Mouse (Mus musculus): ENCODE measurements around the gene 1700028P14Rik. TPM values are rescaled to one million over a fixed set of nuclear protein-coding genes. Genes with fewer than 3 reads are reported as not detected.

The 1700028P14Rik gene
- polyA plus RNA-seq, 1 experiment from 2014 or later: 0.92 TPM

DNA sequence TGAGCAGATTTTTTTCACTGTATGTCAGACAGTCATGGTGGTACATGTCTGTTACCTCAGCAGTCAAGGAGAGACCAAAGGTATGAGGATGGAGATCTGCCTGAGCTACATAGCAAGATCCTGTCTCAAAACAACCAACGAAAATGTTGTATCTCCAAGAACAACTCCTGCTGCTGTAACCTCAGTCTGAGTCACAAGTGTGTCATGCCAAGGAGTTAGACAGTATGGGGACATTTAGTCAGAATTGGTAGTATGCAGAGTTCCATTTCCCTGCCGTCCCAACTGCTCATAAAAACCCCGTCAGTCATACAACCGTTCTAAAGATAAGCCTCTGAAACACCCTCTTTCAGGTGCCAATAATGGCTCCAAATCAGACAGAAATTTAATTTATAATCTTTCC lies 130.8 kb downstream of the 1700028P14Rik start:
- Histone ChIP-seq H3K27me3 (no peaks in the 10 kb centered on the region), H3K27ac (no peak overlapping the region), H3K4me3 (no peak overlapping the region), H3K4me2 (no peak overlapping the region), H3K9me3 (no peaks in the 10 kb centered on the region), H3K36me3 (no peaks in the 10 kb centered on the region), H3K4me1 (no peaks in the 10 kb centered on the region), H3K9ac (no peak overlapping the region)
- WGBS: 76% methylated on average over 4 of the region's 4 CpGs
- no peak for ATAC-seq (ENCODE audit: borderline replicate concordance, extremely low read depth, low FRiP score, low TSS enrichment)

GRCm38 (mm10) chr19:23521071-23521470 lies 131.5 kb downstream of the 1700028P14Rik start:
- 82% methylated on average over 8 of the region's 8 CpGs for WGBS
- no peaks in the 10 kb centered on the region for H3K36me3 ChIP-seq
- no peak overlapping the region for H3K27ac ChIP-seq
- H3K4me2 ChIP-seq: no peak overlapping the region
- no peaks in the 10 kb centered on the region for H3K27me3 ChIP-seq
- no peaks in the 10 kb centered on the region for H3K9me3 ChIP-seq
- ATAC-seq (ENCODE audit: borderline replicate concordance, extremely low read depth, low FRiP score, low TSS enrichment): no peak
- H3K9ac ChIP-seq: no peak overlapping the region
- no peaks in the 10 kb centered on the region for H3K4me1 ChIP-seq
- H3K4me3 ChIP-seq: no peak overlapping the region

GRCm38 (mm10) chr19:23520629-23521028 lies 132.0 kb downstream of the 1700028P14Rik start:
- Histone ChIP-seq H3K36me3 (no peaks in the 10 kb centered on the region), H3K27me3 (no peaks in the 10 kb centered on the region), H3K27ac (no peak overlapping the region), H3K4me1 (no peaks in the 10 kb centered on the region), H3K4me2 (no peak overlapping the region), H3K4me3 (no peak overlapping the region), H3K9ac (no peak overlapping the region), H3K9me3 (no peaks in the 10 kb centered on the region)
- 72% methylated on average over 5 of the region's 5 CpGs for WGBS
- ATAC-seq (ENCODE audit: borderline replicate concordance, extremely low read depth, low FRiP score, low TSS enrichment): no peak

GRCm38 (mm10) chr19:23518477-23518876 lies 134.1 kb downstream of the 1700028P14Rik start:
- Histone ChIP-seq H3K4me1 (no peaks in the 10 kb centered on the region), H3K27me3 (no peaks in the 10 kb centered on the region), H3K4me2 (no peak overlapping the region), H3K36me3 (no peaks in the 10 kb centered on the region), H3K27ac (no peak overlapping the region), H3K9me3 (no peaks in the 10 kb centered on the region), H3K4me3 (no peak overlapping the region), H3K9ac (no peak overlapping the region)
- no peak for ATAC-seq (ENCODE audit: borderline replicate concordance, extremely low read depth, low FRiP score, low TSS enrichment)
- WGBS: 89% methylated on average over 5 of the region's 5 CpGs

DNA sequence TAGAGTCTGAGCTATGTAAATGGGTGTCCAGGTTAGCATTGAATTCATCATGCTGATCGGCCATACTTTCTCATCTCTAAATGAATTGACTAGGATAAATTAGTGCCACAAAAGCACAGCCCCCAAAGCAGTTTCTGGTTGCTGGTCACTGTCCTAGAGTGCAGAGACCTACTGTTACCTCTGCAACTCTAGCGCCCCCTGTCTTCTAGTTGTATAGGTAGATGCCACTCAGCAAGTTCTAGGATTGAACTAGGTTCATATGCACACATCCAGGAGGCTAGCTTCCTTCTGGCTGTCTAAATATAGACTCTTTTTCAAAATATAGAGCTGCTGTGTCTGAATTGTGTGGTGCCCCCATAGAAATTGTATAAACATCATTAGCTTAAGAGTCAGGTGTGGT lies 141.3 kb downstream of the 1700028P14Rik start:
- no peak for ATAC-seq (ENCODE audit: borderline replicate concordance, extremely low read depth, low FRiP score, low TSS enrichment)
- H3K9me3 ChIP-seq: no peaks in the 10 kb centered on the region
- no peak overlapping the region for H3K9ac ChIP-seq
- H3K4me3 ChIP-seq: no peak overlapping the region
- no peaks in the 10 kb centered on the region for H3K4me1 ChIP-seq
- no peak overlapping the region for H3K4me2 ChIP-seq
- no peaks in the 10 kb centered on the region for H3K36me3 ChIP-seq
- WGBS: 50% methylated on average over 2 of the region's 2 CpGs
- H3K27me3 ChIP-seq: no peaks in the 10 kb centered on the region
- no peak overlapping the region for H3K27ac ChIP-seq

Other genes with a start within 250 kb of the 1700028P14Rik start
- 4.9 and 5.1 TPM in 2 replicates for gene Mamdc2, start 204.4 kb downstream of the 1700028P14Rik start, polyA plus RNA-seq (2015; fragmentation: Nextera tagmentation; extraction: Ambion mirVana)
- 5.8 and 6.9 TPM in 2 replicates for gene Ptar1, start 34.6 kb upstream of the 1700028P14Rik start, polyA plus RNA-seq (2015; fragmentation: Nextera tagmentation; extraction: Ambion mirVana)
- gene Apba1, start 106.1 kb upstream of the 1700028P14Rik start, polyA plus RNA-seq (2015; fragmentation: Nextera tagmentation; extraction: Ambion mirVana): 0.21 and 0.37 TPM in 2 replicates